Mouse (Mus musculus) kidney, embryonic 16.5 days (tissue): ENCODE measurements around the gene Sf3b1. TPM values are rescaled to one million over a fixed set of nuclear protein-coding genes. Genes with fewer than 3 reads are reported as not detected.

Experiments
- ATAC-seq: fragments of 200-750 bp; cut with Nextera tagmentation; 2 replicates; pipeline ENCODE4 v1.8.0; 2017; ENCODE audit warnings: moderate TSS enrichment; ENCODE audit not compliant: low FRiP score, low TSS enrichment
- H3K27ac ChIP-seq: fragments of 300-500 bp; sonication (generic); 2 replicates; pipeline ENCODE4 v1.5.1; 2014; ENCODE audit warnings: low read length
- H3K27me3 ChIP-seq: fragments of 300-500 bp; sonication (generic); 2 replicates; pipeline ENCODE4 v1.6.1; 2014; ENCODE audit warnings: low read length, control low read depth, mixed read lengths; ENCODE audit not compliant: insufficient read depth
- H3K36me3 ChIP-seq: fragments of 300-500 bp; sonication (generic); 2 replicates; pipeline ENCODE4 v1.6.1; 2014; ENCODE audit warnings: low read length, control low read depth, mixed read lengths; ENCODE audit not compliant: insufficient read depth
- H3K4me1 ChIP-seq: fragments of 300-500 bp; sonication (generic); 2 replicates; pipeline ENCODE4 v1.6.1; 2014; ENCODE audit warnings: low read length, control low read depth, mixed read lengths; ENCODE audit not compliant: insufficient read depth
- H3K4me2 ChIP-seq: fragments of 300-500 bp; sonication (generic); replicated peaks from 2 replicates; pipeline ENCODE4 v1.6.1; 2014; ENCODE audit warnings: low read depth, low read length
- H3K4me3 ChIP-seq: fragments of 300-500 bp; sonication (generic); 2 replicates; pipeline ENCODE4 v1.5.1; 2014; ENCODE audit warnings: mild to moderate bottlenecking, low read length
- H3K9ac ChIP-seq: fragments of 300-500 bp; sonication (generic); replicated peaks from 2 replicates; pipeline ENCODE4 v1.6.1; 2014; ENCODE audit warnings: low read length
- H3K9me3 ChIP-seq: fragments of 300-500 bp; sonication (generic); 2 replicates; pipeline ENCODE4 v1.6.1; 2016; ENCODE audit warnings: low read length, control low read depth
- WGBS: fragments of 180-500 bp; shearing (Covaris S2); extraction: QIAGEN DNeasy Blood & Tissue Kit; methylation state at CpG from one replicate; pipeline ENCODE4 v1.1.7; 2014; 5-methylcytosine and 5-hydroxymethylcytosine counted together
- polyA plus RNA-seq: library from polyadenylated mRNA; unstranded; fragments of >200 nt; fragmentation: Nextera tagmentation; extraction: Ambion mirVana; gene quantifications from 2 replicates; pipeline ENCODE4 v1.2.1, GENCODE M21; 2015

Gene Sf3b1
- polyA plus RNA-seq, 1 experiment from 2014 or later: 284 TPM

DNA sequence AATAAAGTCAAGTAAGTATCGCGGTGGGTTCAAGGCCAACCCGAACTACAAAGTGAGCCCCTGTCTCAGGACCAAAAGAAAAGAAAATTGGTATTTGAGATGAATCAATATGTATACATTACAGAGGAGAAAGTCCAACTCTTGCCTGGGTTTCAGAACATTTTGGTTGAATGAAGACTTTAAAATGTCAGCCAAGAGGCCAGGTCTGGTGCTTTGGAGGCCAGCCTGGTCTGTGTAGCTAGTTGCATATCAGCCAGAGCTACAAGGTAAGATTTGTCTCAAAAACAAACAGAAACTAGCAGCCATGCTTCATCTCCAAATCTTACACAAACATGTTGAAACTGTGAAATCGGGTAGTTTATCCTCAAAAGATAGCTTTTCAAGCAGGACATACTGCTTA lies 26.3 kb upstream of the Sf3b1 start:
- peaks cover 10% of the 10 kb centered on the region for H3K4me1 ChIP-seq
- no peak for ATAC-seq
- H3K9me3 ChIP-seq: no peaks in the 10 kb centered on the region
- WGBS: 77% methylated on average over 4 of the region's 4 CpGs
- H3K4me2 ChIP-seq: peak overlapping the region; percentile 63
- H3K9ac ChIP-seq: no peak overlapping the region
- H3K27me3 ChIP-seq: no peaks in the 10 kb centered on the region
- peak overlapping the region; percentile 79 for H3K4me3 ChIP-seq
- no peak overlapping the region for H3K27ac ChIP-seq
- H3K36me3 ChIP-seq: no peaks in the 10 kb centered on the region

DNA sequence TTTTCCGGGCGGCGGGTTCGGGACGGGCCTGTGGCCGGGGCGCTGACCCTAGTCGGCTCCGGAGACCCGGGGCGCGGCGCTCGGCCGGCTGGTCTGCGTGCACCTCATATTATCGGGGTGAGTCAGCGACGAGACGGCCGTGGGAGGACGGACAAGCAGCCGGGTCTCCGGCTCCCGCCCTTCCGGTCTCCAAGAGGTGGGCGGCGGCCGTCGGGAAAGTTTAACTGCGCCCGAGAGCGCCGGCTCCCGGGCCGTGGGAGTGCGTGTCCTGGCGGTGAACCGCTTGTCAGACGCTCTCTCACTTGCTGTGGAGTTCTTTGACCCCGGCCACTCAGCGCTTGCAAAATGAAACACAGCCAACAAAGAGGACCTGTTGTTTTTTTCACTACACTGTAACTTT lies 25.7 kb upstream of the Sf3b1 start:
- Histone ChIP-seq H3K4me3 (peak overlapping the region; percentile 79), H3K27me3 (no peaks in the 10 kb centered on the region), H3K36me3 (no peaks in the 10 kb centered on the region), H3K9me3 (no peaks in the 10 kb centered on the region), H3K27ac (peak overlapping the region; percentile 77), H3K4me1 (peaks cover 10% of the 10 kb centered on the region), H3K9ac (peak overlapping the region; percentile 78), H3K4me2 (peak overlapping the region; percentile 63)
- peak; percentile 70 for ATAC-seq
- under 1% methylated on average over 42 of the region's 42 CpGs for WGBS

DNA sequence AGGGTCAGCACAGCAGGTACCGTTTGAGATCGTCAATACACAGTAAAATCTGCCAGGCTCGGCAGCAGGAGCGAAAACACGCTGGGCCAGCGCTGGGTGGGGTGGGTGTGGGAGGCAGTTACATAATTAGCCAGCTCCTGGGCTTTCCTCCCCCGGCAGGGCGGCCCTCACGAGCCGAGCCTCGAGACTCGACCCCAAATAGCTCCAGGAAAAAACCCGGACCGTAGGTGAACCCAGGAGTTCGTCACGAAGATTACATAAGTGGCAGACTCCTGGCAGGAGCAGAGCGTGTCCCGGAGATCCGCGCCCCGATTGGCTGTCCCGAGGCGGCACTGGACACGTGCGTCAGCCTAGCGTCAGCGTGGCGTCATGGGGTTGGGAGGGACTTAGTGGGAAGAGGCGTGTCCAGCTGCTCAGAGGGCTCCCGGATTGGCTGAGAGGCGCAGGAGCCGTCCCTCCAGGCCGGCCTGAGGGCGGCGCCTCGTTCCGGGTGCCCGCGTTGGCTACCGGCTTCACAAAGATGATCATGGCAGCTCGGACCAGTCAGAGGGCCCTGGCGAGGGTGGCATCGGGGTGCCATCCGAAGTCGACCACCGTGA lies 25.2 kb upstream of the Sf3b1 start, which contains the start of gene Coq10b:
Gene Coq10b, plus strand, starts transcription at position 416 of the 599 bp plus-strand sequence.
- H3K27me3 ChIP-seq: no peaks in the 10 kb centered on the region
- H3K4me2 ChIP-seq: peak within 1 kb of the TSS; percentile 93
- WGBS: under 1% methylated on average over 44 of the region's 46 CpGs
- ATAC-seq: peak; percentile 100
- peak within 1 kb of the TSS; percentile 78 for H3K9ac ChIP-seq
- no peaks in the 10 kb centered on the region for H3K36me3 ChIP-seq
- H3K27ac ChIP-seq: peak within 1 kb of the TSS; percentile 77
- no peaks in the 10 kb centered on the region for H3K9me3 ChIP-seq
- peak within 1 kb of the TSS; percentile 79 for H3K4me3 ChIP-seq
- peaks cover 10% of the 10 kb centered on the region for H3K4me1 ChIP-seq

DNA sequence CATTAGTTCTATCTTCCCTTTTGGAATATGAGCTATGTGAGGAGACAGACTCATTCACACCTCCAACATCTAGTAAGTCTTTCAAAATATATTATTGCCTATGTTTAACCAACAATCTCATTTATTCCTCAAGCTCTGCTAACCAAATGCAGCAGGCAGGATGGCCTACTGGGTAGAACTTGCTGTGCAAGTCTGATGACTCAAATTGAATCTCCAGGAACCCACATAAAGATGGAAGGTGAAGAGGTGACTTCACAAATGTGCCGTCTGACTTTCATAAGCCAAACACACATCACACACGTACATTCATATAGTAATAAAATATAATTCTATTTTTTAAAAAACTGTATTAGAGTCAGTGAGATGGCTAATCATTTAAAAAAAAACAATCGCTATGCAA lies 24.4 kb upstream of the Sf3b1 start:
- H3K36me3 ChIP-seq: no peaks in the 10 kb centered on the region
- H3K4me1 ChIP-seq: peaks cover 10% of the 10 kb centered on the region
- peak overlapping the region; percentile 69; the same call in 1 of the 2 replicates for H3K9ac ChIP-seq
- no peaks in the 10 kb centered on the region for H3K27me3 ChIP-seq
- H3K9me3 ChIP-seq: no peaks in the 10 kb centered on the region
- peak overlapping the region; percentile 79 for H3K4me3 ChIP-seq
- 70% methylated on average over 3 of the region's 3 CpGs for WGBS
- H3K27ac ChIP-seq: no peak overlapping the region
- peak overlapping the region; percentile 93 for H3K4me2 ChIP-seq
- ATAC-seq: no peak

DNA sequence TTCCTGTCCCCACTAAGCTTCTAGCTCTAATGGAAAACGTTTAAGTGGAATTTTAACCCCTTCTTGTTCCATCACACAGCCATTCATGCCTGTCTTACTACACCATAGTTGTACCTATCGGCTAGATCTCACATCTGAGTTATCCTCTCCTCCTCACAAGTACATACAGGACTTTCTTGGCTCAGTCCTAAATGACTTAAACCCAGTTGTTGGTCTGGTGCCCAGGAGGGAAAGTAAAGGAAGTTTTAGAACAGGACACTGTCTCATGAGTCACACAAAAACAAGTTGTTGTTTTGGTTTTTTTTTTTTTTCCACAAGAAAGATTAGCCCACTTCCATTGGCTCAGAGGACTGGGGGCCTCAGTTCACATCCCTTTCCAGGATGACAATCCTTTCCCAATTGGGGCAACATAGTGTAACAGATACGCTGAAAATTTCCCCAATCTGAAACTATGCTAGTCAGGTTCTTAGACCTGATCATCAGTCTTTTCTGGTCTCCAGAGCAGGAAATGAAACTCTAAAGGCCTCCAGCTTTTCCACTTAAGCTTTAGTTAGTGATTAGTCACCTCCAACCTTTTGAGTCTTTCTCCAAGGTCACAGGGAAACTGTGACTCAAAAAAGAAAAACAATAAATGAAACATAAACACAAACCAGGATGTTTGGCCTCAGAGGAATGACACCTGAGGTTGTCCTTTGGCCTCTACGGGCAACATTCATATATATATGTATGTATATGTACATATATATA lies 21.7 kb upstream of the Sf3b1 start:
- no peak overlapping the region for H3K9ac ChIP-seq
- H3K27me3 ChIP-seq: no peaks in the 10 kb centered on the region
- no peaks in the 10 kb centered on the region for H3K36me3 ChIP-seq
- ATAC-seq: no peak
- H3K4me3 ChIP-seq: no peak overlapping the region
- 62% methylated on average over 4 of the region's 4 CpGs for WGBS
- peaks cover 10% of the 10 kb centered on the region for H3K4me1 ChIP-seq
- no peak overlapping the region for H3K27ac ChIP-seq
- no peak overlapping the region for H3K4me2 ChIP-seq
- no peaks in the 10 kb centered on the region for H3K9me3 ChIP-seq

DNA sequence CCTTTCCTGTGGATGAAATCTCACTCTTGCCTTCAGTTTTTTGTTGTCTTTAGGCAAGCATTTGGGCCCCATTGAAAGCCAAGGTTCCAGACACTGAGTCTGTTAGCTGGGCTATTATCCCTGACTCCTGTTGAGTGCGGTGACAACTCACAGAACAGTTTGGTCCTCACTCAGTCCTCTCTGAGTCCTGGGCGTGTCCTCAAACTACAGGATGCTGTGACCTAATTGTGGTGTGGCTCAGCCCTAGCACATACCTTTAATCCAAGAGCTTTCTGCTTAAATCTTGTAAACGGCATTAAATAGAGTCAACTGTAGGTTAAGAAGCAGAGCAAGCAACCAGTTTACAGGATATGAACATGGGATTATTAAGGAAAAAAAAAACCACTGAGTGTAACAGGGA lies 15.9 kb upstream of the Sf3b1 start:
- no peak for ATAC-seq

DNA sequence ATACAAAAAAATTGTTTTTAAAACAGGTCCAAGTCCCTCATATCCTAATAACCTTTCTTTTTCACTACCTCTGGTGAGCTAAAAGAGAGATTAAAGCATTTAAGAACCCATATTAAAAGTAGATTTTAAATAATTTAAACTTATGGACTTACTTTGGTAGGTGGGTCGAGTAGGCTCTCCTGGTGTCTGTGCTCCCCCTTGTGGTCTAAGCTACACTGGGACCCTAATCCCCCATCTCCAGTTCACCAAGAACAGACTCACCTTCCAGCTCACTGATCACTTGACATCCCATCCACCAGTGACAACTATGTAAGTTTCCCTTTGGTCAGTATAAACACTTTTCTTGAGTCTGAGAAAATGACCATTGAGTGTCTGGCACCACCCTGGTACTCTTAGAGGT lies 15.0 kb upstream of the Sf3b1 start:
- H3K9ac ChIP-seq: no peak overlapping the region
- no peaks in the 10 kb centered on the region for H3K4me1 ChIP-seq
- 76% methylated on average over 1 of the region's 1 CpGs for WGBS
- no peaks in the 10 kb centered on the region for H3K27me3 ChIP-seq
- H3K27ac ChIP-seq: no peak overlapping the region
- no peaks in the 10 kb centered on the region for H3K36me3 ChIP-seq
- no peak overlapping the region for H3K4me2 ChIP-seq
- H3K4me3 ChIP-seq: no peak overlapping the region
- ATAC-seq: no peak
- H3K9me3 ChIP-seq: peaks cover 10% of the 10 kb centered on the region

More for the DNA sequence above, 15.9 kb upstream of the Sf3b1 start:
- Histone ChIP-seq H3K4me3 (no peak overlapping the region), H3K4me1 (no peaks in the 10 kb centered on the region), H3K4me2 (no peak overlapping the region), H3K9ac (no peak overlapping the region), H3K27me3 (no peaks in the 10 kb centered on the region), H3K36me3 (no peaks in the 10 kb centered on the region), H3K27ac (no peak overlapping the region), H3K9me3 (peaks cover 10% of the 10 kb centered on the region)
- 77% methylated on average over 3 of the region's 3 CpGs for WGBS

DNA sequence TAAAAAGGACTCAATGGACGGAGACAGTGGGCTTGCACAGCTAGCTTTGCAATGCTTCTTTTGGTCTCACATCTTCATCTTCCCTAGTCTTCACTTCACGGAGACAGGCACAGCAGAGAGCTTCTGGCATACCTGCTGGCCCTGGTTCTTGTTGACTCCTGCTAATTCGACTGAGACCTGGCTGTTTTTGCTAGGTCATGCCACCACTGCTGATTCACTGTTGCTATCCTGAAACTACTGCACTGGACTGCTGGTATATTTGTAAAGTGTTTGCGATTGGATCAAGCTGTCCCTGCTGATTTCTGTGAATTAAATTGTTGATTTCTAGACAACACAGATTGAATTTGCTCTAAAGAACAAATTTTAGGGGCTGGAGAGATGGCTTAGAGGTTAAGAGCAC lies 14.4 kb upstream of the Sf3b1 start:
- Histone ChIP-seq H3K36me3 (no peaks in the 10 kb centered on the region), H3K9me3 (peaks cover 10% of the 10 kb centered on the region), H3K4me2 (no peak overlapping the region), H3K4me3 (no peak overlapping the region), H3K27ac (no peak overlapping the region), H3K9ac (no peak overlapping the region), H3K4me1 (no peaks in the 10 kb centered on the region), H3K27me3 (no peaks in the 10 kb centered on the region)
- WGBS: 90% methylated on average over 4 of the region's 4 CpGs
- ATAC-seq: no peak

DNA sequence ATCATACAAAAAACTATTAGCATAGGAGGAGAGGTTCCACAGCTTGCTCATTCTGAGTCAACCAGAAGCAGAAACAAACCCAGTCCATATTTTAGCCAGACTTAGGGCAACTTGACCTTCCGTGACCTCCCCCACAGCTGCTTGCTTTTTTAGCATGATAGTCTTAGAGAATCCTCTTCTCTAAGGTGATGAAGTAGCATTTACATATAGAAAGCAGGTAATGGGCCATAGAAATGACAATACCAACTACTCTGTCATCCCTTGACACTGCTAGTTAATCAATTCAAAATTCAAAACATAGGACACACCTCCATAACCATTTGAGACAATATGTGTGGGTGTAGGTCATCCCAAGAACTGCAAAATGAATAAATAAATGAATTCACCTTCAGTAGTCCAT lies 12.7 kb upstream of the Sf3b1 start:
- Histone ChIP-seq H3K27me3 (no peaks in the 10 kb centered on the region), H3K9me3 (peaks cover 10% of the 10 kb centered on the region), H3K27ac (no peak overlapping the region), H3K4me3 (no peak overlapping the region), H3K36me3 (no peaks in the 10 kb centered on the region), H3K9ac (no peak overlapping the region), H3K4me2 (no peak overlapping the region), H3K4me1 (no peaks in the 10 kb centered on the region)
- WGBS: 76% methylated on average over 1 of the region's 1 CpGs
- no peak for ATAC-seq
